Mouse (Mus musculus) stomach, postnatal 0 days (tissue): ENCODE results near the gene Gm4312. TPM values are rescaled to one million over a fixed set of nuclear protein-coding genes. Genes with fewer than 3 reads are reported as not detected.
"Not testable (repeated sequence)": the region's sequence is repeated elsewhere in the genome, so short reads cannot be mapped to it uniquely, and the experiment has no call there.

Source experiments
- ATAC-seq: fragments of 200-750 bp; cut with Nextera tagmentation; 2 replicates; pipeline ENCODE4 v1.8.0; 2017; ENCODE audit not compliant: low FRiP score, low TSS enrichment
- DNase-seq: peaks from one replicate; pipeline ENCODE4 v3.0.0-alpha.2; 2016; ENCODE audit warnings: low spot score
- H3K27ac ChIP-seq: fragments of 300-500 bp; sonication (generic); replicated peaks from 2 replicates; pipeline ENCODE4 v1.5.1; 2014; ENCODE audit warnings: mild to moderate bottlenecking, control low read depth
- H3K27me3 ChIP-seq: fragments of 300-500 bp; sonication (generic); 2 replicates; pipeline ENCODE4 v1.6.1; 2014; ENCODE audit warnings: low read length; ENCODE audit not compliant: control insufficient read depth, insufficient read depth
- H3K36me3 ChIP-seq: fragments of 300-500 bp; sonication (generic); 2 replicates; pipeline ENCODE4 v1.6.1; 2014; ENCODE audit warnings: low read length, mixed read lengths; ENCODE audit not compliant: control insufficient read depth, insufficient read depth
- H3K4me1 ChIP-seq: fragments of 300-500 bp; sonication (generic); replicated peaks from 2 replicates; pipeline ENCODE4 v1.6.1; 2014; ENCODE audit warnings: antibody characterized with exemption; ENCODE audit not compliant: control insufficient read depth, insufficient read depth
- H3K4me2 ChIP-seq: fragments of 300-500 bp; sonication (generic); replicated peaks from 2 replicates; pipeline ENCODE4 v1.6.1; 2014; ENCODE audit warnings: low read depth, mild to moderate bottlenecking, control low read depth, moderate library complexity
- H3K4me3 ChIP-seq: fragments of 300-500 bp; sonication (generic); 2 replicates; pipeline ENCODE4 v1.5.1; 2014; ENCODE audit warnings: low read depth, low read length, control low read depth
- H3K9ac ChIP-seq: fragments of 300-500 bp; sonication (generic); 2 replicates; pipeline ENCODE4 v1.6.1; 2014; ENCODE audit warnings: mild to moderate bottlenecking, low read length, control low read depth, mixed read lengths
- H3K9me3 ChIP-seq: fragments of 300-500 bp; sonication (generic); 2 replicates; pipeline ENCODE4 v1.6.1; 2016; ENCODE audit warnings: low read length; ENCODE audit not compliant: control insufficient read depth
- CTCF ChIP-seq: IDR thresholded peaks from 2 replicates; pipeline ENCODE4 v1.5.1; 2016; ENCODE audit warnings: antibody characterized with exemption, low read depth, mild to moderate bottlenecking, moderate library complexity
- EP300 ChIP-seq: optimal IDR thresholded peaks from 2 replicates; pipeline ENCODE3; 2016; ENCODE audit warnings: antibody characterized with exemption
- WGBS: fragments of 180-500 bp; shearing (Covaris S2); extraction: QIAGEN DNeasy Blood & Tissue Kit; methylation state at CpG from one replicate; pipeline ENCODE4 v1.1.7; 2014; 5-methylcytosine and 5-hydroxymethylcytosine counted together
- polyA plus RNA-seq: library from polyadenylated mRNA; unstranded; fragments of >200 nt; fragmentation: Nextera tagmentation; extraction: Ambion mirVana; gene quantifications from 2 replicates; pipeline ENCODE4 v1.2.1, GENCODE M21; 2015

Gm4312 gene
- not detected in 2 replicates for polyA plus RNA-seq

DNA sequence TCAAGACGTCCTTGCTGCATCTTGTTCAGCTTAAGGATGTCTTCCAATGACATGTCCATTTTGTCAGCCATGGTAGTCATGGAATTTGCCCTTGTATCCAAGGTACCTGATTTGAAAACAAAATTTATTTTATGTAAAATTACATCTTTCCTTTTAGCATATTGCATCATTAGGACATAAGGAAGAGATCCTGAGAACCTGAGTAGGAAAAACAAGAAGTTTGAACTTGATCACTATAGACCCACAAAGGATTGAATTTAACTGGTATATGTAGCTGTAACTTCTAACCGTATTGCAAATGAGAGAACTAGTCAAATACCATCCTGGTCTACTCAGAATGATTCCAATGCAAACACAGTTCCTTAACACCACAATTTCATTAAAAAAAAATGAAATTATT lies at the start of gene Gm4312:
Gm4312 (minus strand) TSS at position 101 of the 400 bp plus-strand sequence.
- H3K36me3 ChIP-seq, H3K27ac ChIP-seq, H3K4me2 ChIP-seq, ATAC-seq, DNase-seq, H3K9me3 ChIP-seq, H3K27me3 ChIP-seq, H3K9ac ChIP-seq, H3K4me3 ChIP-seq, H3K4me1 ChIP-seq: not testable (repeated sequence)
- WGBS, result no CpG with 5 or more reads among the region's 2 CpGs

DNA sequence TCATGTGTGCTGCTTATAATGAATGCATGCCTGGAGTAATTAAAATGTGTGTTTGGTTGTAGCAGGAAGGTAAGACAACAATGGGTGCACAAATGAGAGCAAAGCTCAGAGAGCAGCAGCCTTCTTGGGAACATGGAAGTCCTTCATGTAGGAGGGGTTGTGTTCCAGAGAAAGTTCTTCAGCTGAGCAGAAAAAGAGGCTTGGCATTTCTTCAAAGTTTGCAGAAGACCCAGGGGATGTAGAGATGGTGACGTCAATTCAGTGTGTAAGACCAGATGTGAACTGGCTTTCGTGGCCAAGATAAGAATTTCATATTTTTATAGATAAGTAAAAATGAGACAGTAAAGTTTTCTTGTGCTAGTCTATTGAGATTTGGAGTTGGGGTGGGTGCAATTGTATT lies 45.2 kb upstream of the Gm4312 start:
- ATAC-seq (no peak), DNase-seq (no peak)
- no peaks in the 10 kb centered on the region for H3K36me3 ChIP-seq
- H3K9me3 ChIP-seq, result no peaks in the 10 kb centered on the region
- TF ChIP-seq EP300 (no peak), CTCF (no peak)
- H3K4me2 ChIP-seq, result no peak overlapping the region
- no peak overlapping the region for H3K4me3 ChIP-seq
- no peak overlapping the region for H3K9ac ChIP-seq
- no peaks in the 10 kb centered on the region for H3K4me1 ChIP-seq
- H3K27me3 ChIP-seq, result no peaks in the 10 kb centered on the region
- no peak overlapping the region for H3K27ac ChIP-seq
- WGBS, result 74% methylated on average over 2 of the region's 2 CpGs

DNA sequence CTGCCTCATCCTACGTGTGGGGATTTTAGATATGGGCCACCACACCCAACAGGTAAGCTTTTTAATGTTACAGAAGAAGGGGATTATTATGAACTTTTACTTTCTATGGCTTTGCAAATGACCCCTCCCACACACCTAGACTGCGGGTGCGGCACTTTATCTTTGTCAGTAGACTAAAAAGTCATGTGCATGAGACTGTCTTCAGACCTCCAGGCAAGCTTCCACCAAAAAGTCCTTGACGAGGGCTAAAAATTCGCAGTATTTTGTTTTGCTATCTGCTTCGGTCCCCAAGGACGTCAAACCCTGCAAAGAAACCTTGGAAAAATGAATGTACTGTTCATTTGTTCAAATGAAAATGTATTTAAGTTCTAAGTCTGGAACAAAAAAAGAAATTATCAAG lies 33.2 kb upstream of the Gm4312 start:
- TF ChIP-seq EP300, result no peak
- TF ChIP-seq CTCF, result no peak
- Histone ChIP-seq H3K4me2 (no peak overlapping the region), H3K9me3 (no peaks in the 10 kb centered on the region), H3K4me1 (no peaks in the 10 kb centered on the region), H3K27me3 (no peaks in the 10 kb centered on the region), H3K36me3 (no peaks in the 10 kb centered on the region), H3K9ac (no peak overlapping the region), H3K27ac (no peak overlapping the region), H3K4me3 (no peak overlapping the region)
- ATAC-seq (no peak), DNase-seq (no peak)
- 76% methylated on average over 7 of the region's 7 CpGs for WGBS

DNA sequence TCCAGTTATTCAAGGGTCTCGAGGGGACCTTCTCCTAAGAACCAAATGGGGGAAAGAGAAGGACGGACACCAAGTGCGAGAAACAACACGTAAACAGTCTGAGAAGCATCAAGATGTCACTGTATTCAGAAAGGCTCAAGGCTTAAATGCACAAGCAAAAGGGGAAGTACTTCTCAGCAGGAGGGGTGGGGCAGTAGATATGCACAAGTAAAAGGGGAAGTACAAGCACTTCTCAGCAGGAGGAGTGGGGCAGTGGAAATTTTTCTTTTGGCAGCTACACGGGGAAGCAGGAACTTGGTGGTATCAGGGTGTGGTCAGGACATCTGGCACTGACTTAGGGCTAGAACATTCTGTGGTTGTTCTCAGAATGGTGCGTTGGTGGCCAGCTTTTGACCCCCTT lies 19.9 kb upstream of the Gm4312 start:
- not testable (repeated sequence) for H3K27me3 ChIP-seq, ATAC-seq, H3K36me3 ChIP-seq, DNase-seq, H3K27ac ChIP-seq, H3K9ac ChIP-seq, H3K4me3 ChIP-seq, H3K4me1 ChIP-seq, H3K4me2 ChIP-seq, H3K9me3 ChIP-seq
- WGBS, result 75% methylated on average over 6 of the region's 6 CpGs

DNA sequence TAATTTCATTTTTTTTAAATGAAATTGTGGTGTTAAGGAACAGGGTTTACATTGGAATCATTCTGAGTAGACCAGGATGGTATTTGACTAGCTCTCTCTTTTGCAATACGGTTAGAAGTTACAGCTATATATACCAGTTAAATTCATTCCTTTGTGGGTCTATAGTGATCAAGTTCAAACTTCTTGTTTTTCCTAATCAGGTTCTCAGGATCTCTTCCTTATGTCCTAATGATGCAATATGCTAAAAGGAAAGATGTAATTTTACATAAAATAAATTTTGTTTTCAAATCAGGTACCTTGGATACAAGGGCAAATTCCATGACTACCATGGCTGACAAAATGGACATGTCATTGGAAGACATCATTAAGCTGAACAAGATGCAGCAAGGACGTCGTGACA lies 21.3 kb downstream of the Gm4312 start, which contains the start of gene Gm4307:
Gm4307 (plus strand) TSS at position 301 of the 400 bp plus-strand sequence.
- H3K36me3 ChIP-seq, H3K9me3 ChIP-seq, DNase-seq, ATAC-seq, H3K27ac ChIP-seq, H3K4me1 ChIP-seq, H3K9ac ChIP-seq, H3K4me2 ChIP-seq, H3K27me3 ChIP-seq, H3K4me3 ChIP-seq: not testable (repeated sequence)
- WGBS, result no CpG with 5 or more reads among the region's 3 CpGs

DNA sequence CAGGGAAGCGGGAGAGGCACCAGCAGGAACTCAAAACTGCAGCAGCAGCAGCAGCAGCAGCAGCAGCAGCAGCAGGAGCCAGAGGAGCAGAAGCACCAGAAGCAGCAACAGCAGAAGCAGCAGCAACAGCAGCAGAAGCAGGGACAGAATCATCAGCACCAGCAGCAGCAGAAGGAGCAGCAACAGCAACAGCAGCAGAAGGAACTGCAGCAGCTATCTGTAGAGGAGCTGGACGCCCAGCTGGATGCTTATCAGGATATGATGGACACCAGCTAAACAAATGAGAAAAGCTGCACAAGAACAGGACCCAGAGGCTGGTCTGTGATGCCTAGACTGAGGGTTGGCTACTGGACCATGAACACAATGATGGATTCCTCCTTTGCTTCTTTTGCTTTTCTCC lies 25.5 kb downstream of the Gm4312 start:
- 40% methylated on average over 2 of the region's 2 CpGs for WGBS
- H3K36me3 ChIP-seq, DNase-seq, H3K27me3 ChIP-seq, H3K4me1 ChIP-seq, H3K27ac ChIP-seq, H3K9me3 ChIP-seq, H3K4me2 ChIP-seq, H3K4me3 ChIP-seq, H3K9ac ChIP-seq, ATAC-seq: not testable (repeated sequence)

DNA sequence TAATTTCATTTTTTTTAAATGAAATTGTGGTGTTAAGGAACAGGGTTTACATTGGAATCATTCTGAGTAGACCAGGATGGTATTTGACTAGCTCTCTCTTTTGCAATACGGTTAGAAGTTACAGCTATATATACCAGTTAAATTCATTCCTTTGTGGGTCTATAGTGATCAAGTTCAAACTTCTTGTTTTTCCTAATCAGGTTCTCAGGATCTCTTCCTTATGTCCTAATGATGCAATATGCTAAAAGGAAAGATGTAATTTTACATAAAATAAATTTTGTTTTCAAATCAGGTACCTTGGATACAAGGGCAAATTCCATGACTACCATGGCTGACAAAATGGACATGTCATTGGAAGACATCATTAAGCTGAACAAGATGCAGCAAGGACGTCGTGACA lies 31.6 kb downstream of the Gm4312 start, which contains the start of gene Gm4305:
Gm4305 (plus strand) TSS at position 301 of the 400 bp plus-strand sequence.
- H3K27me3 ChIP-seq, H3K4me1 ChIP-seq, H3K9ac ChIP-seq, H3K9me3 ChIP-seq, H3K4me2 ChIP-seq, H3K36me3 ChIP-seq, ATAC-seq, H3K27ac ChIP-seq, DNase-seq, H3K4me3 ChIP-seq: not testable (repeated sequence)
- no CpG with 5 or more reads among the region's 3 CpGs for WGBS

GRCm38 (mm10) chr10:100345672-100346071 lies 36.7 kb downstream of the Gm4312 start, which contains the start of gene Gm4303:
TSS of gene Gm4303 (plus strand) at chr10:100345972.
- H3K27me3 ChIP-seq, H3K9me3 ChIP-seq, H3K27ac ChIP-seq, H3K36me3 ChIP-seq, H3K9ac ChIP-seq, ATAC-seq, H3K4me1 ChIP-seq, DNase-seq, H3K4me3 ChIP-seq, H3K4me2 ChIP-seq: not testable (repeated sequence)
- WGBS, result no CpG with 5 or more reads among the region's 3 CpGs

- H3K9ac ChIP-seq, ATAC-seq, H3K27me3 ChIP-seq, DNase-seq, H3K4me2 ChIP-seq, H3K4me3 ChIP-seq, H3K4me1 ChIP-seq, H3K9me3 ChIP-seq, H3K27ac ChIP-seq, H3K36me3 ChIP-seq: not testable (repeated sequence)
- WGBS, result no CpG with 5 or more reads among the region's 3 CpGs
Observed at GRCm38 (mm10) chr10:100340536-100340935, 41.8 kb downstream of the Gm4312 start, which contains the start of gene Gm4302. TSS of gene Gm4302 (plus strand) at chr10:100340836.
